Mouse (Mus musculus): ENCODE data around the gene Bicdl2.

- TF ChIP-seq CTCF (IDR thresholded peaks at IDR 0.05; ENCODE audit: low read depth, low read length) (no peak), POLR2A (IDR thresholded peaks at IDR 0.05; ENCODE audit: extremely low read depth, insufficient read depth, low read length) (no peak)
Measured at GRCm38 (mm10) chr17:23653324-23653723, 7.0 kb upstream of the Bicdl2 start.
